Mouse (Mus musculus): ENCODE data around the gene Asl. TPM values are rescaled to one million over a fixed set of nuclear protein-coding genes. Genes with fewer than 3 reads are reported as not detected.

The Asl gene
- total and polyA plus RNA-seq, 2 experiments from 2014 or later = 31.4 to 43.2 TPM

DNA sequence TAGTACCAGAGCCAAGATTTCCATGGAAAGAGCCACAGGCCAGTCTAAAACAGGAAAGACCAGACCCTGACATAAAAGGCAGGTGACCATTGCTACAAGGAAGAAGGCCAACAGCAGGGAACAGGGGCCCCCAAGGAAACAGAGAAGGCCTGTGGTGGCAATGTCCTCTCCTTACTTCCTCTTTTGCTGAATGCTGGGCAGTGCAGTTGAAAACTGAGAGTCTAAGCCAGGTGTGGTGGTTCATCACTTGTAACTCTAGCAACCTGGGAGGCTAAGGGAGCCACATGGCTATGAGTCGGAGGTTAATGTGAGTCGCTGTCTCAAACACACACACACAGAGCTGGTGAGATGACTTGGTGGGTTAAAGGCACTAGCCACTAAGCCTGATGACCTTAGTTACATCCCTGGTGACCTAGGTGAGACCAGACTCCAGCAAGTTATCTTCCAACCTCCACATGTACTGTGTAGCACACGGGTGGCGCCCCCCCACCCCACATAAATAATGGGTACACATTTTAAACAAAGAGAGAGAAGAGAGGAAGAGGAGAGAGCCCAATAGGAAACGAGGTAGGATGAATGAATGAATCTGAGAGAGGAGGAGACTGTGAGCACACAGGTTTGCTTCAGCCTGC lies 27.6 kb downstream of the Asl start:
- Histone ChIP-seq H3K9me3 (ENCODE audit: low read length) (no peaks in the 10 kb centered on the region), H3K9ac (replicated peaks; ENCODE audit: low read length) (no peak overlapping the region), H3K4me2 (ENCODE audit: low read depth, low read length) (peak overlapping the region; percentile 84), H3K27ac (no peak overlapping the region), H3K36me3 (ENCODE audit: insufficient read depth, low read length) (no peaks in the 10 kb centered on the region), H3K27me3 (ENCODE audit: insufficient read depth, low read length) (no peaks in the 10 kb centered on the region), H3K4me3 (ENCODE audit: low read length) (peak overlapping the region; percentile 62), H3K4me1 (ENCODE audit: insufficient read depth, low read length) (no peaks in the 10 kb centered on the region)
- no peak for ATAC-seq
- no peak for DNase-seq (ENCODE audit: low spot score)
- WGBS = 77% methylated on average over 5 of the region's 5 CpGs
- TF ChIP-seq CTCF (IDR thresholded peaks at IDR 0.05; ENCODE audit: low read depth) = no peak

DNA sequence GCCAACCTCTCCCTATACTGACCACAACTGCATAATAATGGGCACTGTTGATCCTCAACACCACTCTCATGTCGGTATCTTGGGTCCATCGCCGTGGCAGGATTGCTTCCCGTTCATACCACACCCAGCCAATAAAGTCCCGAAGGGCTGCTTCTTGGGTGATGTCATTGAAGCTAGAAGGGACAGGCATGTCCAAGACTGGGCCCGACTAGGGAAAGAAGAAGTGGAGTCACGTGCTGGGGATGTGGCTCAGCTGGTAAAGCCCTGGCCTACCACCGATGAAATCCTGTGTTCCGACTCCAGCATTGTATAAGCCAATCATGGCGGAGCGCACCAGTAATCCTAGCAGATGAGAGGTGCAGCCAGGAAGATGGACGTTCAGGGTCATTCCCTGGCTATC lies 28.3 kb downstream of the Asl start:
- H3K9me3 ChIP-seq (ENCODE audit: low read length) = no peaks in the 10 kb centered on the region
- H3K27me3 ChIP-seq (ENCODE audit: insufficient read depth, low read length) = no peaks in the 10 kb centered on the region
- H3K4me1 ChIP-seq (ENCODE audit: insufficient read depth, low read length) = no peaks in the 10 kb centered on the region
- no peak overlapping the region for H3K9ac ChIP-seq (replicated peaks; ENCODE audit: low read length)
- no peak overlapping the region for H3K4me3 ChIP-seq (ENCODE audit: low read length)
- WGBS = 91% methylated on average over 12 of the region's 12 CpGs
- TF ChIP-seq CTCF (IDR thresholded peaks at IDR 0.05; ENCODE audit: low read depth) = no peak
- H3K4me2 ChIP-seq (ENCODE audit: low read depth, low read length) = no peak overlapping the region
- H3K27ac ChIP-seq = no peak overlapping the region
- DNase-seq (ENCODE audit: low spot score) = no peak
- no peak for ATAC-seq
- no peaks in the 10 kb centered on the region for H3K36me3 ChIP-seq (ENCODE audit: insufficient read depth, low read length)

DNA sequence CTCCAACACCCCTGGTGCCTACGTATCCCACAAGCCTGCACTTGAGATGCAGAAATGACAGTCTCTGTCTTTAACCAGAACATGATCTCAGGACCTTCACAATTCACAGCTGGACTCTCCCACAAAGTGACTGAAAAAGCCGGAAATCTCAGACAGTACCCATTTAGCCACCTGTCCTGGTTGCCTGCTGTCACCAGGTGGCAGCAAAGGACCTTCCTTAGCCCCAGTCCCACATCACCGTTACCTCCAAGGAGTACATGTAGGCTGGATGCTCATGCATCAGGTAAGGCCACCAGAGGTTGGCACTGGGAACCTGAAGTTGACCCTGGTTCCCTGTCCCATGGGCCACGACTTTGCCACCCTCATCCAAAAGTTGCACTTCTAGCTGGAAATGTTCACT lies 29.9 kb downstream of the Asl start:
- DNase-seq (ENCODE audit: low spot score) (peak; percentile 76), ATAC-seq (no peak)
- no peaks in the 10 kb centered on the region for H3K9me3 ChIP-seq (ENCODE audit: low read length)
- H3K27me3 ChIP-seq (ENCODE audit: insufficient read depth, low read length) = no peaks in the 10 kb centered on the region
- H3K4me2 ChIP-seq (ENCODE audit: low read depth, low read length) = no peak overlapping the region
- no peak overlapping the region for H3K9ac ChIP-seq (replicated peaks; ENCODE audit: low read length)
- H3K4me3 ChIP-seq (ENCODE audit: low read length) = no peak overlapping the region
- H3K4me1 ChIP-seq (ENCODE audit: insufficient read depth, low read length) = no peaks in the 10 kb centered on the region
- H3K36me3 ChIP-seq (ENCODE audit: insufficient read depth, low read length) = no peaks in the 10 kb centered on the region
- TF ChIP-seq CTCF (IDR thresholded peaks at IDR 0.05; ENCODE audit: low read depth) = peak; percentile 90
- 32% methylated on average over 4 of the region's 4 CpGs for WGBS
- no peak overlapping the region for H3K27ac ChIP-seq

DNA sequence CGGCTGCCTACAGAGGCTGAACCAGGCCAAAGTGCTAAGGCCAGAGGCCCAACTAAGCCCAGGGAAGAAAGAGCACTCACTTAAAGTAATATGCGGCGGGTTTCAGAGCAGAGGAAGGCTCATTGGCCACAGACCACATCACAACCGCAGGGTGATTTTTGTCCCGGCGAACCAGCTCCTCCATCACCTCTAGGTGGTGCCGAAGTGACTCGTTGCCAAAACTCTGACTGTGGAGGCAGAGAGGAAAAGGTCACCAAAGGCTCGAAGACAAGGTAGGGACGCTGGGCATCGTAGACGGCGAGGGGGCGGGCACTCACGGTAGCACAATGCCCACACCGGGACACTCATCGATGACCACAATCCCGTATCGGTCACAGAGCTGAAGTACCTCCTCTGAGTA lies 31.3 kb downstream of the Asl start:
- ATAC-seq = no peak
- Histone ChIP-seq H3K9ac (replicated peaks; ENCODE audit: low read length) (no peak overlapping the region), H3K9me3 (ENCODE audit: low read length) (no peaks in the 10 kb centered on the region), H3K27ac (no peak overlapping the region), H3K4me1 (ENCODE audit: insufficient read depth, low read length) (no peaks in the 10 kb centered on the region), H3K36me3 (ENCODE audit: insufficient read depth, low read length) (no peaks in the 10 kb centered on the region), H3K4me3 (ENCODE audit: low read length) (no peak overlapping the region), H3K27me3 (ENCODE audit: insufficient read depth, low read length) (no peaks in the 10 kb centered on the region), H3K4me2 (ENCODE audit: low read depth, low read length) (no peak overlapping the region)
- WGBS = 72% methylated on average over 19 of the region's 19 CpGs
- no peak for DNase-seq (ENCODE audit: low spot score)
- TF ChIP-seq CTCF (IDR thresholded peaks at IDR 0.05; ENCODE audit: low read depth) = peak; percentile 25; the same call in 1 of the 2 replicates

DNA sequence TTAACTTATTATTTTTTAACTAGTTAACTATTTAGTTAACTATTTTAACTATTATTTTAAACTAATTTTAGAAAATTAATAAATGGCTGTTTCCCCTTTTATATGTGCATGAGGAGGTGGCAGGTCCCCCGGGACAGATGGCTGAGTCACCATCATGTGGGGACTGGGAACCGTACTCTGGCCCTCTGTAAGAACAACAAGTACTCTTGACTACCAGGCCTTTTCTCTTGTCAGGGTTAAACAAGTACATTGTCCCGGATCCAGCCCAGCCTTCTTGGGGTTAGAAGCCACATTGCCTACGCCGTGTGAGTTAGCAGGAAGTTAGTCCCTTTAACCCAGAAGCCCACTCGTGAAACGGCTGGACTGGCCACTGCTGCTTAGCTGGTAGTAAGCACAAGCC lies 34.1 kb downstream of the Asl start:
- no peak overlapping the region for H3K4me3 ChIP-seq (ENCODE audit: low read length)
- ATAC-seq = no peak
- H3K27me3 ChIP-seq (ENCODE audit: insufficient read depth, low read length) = no peaks in the 10 kb centered on the region
- 89% methylated on average over 7 of the region's 7 CpGs for WGBS
- no peak for DNase-seq (ENCODE audit: low spot score)
- no peak for TF ChIP-seq CTCF (IDR thresholded peaks at IDR 0.05; ENCODE audit: low read depth)
- no peaks in the 10 kb centered on the region for H3K4me1 ChIP-seq (ENCODE audit: insufficient read depth, low read length)
- H3K9me3 ChIP-seq (ENCODE audit: low read length) = no peaks in the 10 kb centered on the region
- no peak overlapping the region for H3K9ac ChIP-seq (replicated peaks; ENCODE audit: low read length)
- no peak overlapping the region for H3K4me2 ChIP-seq (ENCODE audit: low read depth, low read length)
- H3K36me3 ChIP-seq (ENCODE audit: insufficient read depth, low read length) = no peaks in the 10 kb centered on the region
- H3K27ac ChIP-seq = no peak overlapping the region

DNA sequence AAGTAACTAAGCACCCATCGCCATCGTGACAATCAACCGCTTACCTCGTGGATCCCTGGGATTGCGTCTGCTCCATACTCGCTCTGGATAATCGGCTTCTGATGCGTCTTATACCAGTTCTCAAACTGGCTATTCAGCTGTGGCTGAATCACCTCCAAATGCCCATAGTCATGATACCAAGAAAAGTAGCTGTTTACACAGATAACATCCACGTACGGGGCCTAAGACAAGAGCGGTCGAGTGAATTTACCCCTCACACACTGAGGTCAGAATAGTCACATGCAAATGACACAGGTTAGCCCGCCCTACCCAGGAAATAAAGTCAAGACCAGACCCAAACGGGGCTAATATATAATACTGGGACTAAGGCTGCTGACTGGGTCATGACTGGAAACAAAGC lies 35.7 kb downstream of the Asl start:
- no peaks in the 10 kb centered on the region for H3K9me3 ChIP-seq (ENCODE audit: low read length)
- H3K4me1 ChIP-seq (ENCODE audit: insufficient read depth, low read length) = no peaks in the 10 kb centered on the region
- H3K27me3 ChIP-seq (ENCODE audit: insufficient read depth, low read length) = no peaks in the 10 kb centered on the region
- ATAC-seq (no peak), DNase-seq (ENCODE audit: low spot score) (no peak)
- H3K36me3 ChIP-seq (ENCODE audit: insufficient read depth, low read length) = no peaks in the 10 kb centered on the region
- H3K27ac ChIP-seq = no peak overlapping the region
- no peak for TF ChIP-seq CTCF (IDR thresholded peaks at IDR 0.05; ENCODE audit: low read depth)
- 95% methylated on average over 14 of the region's 14 CpGs for WGBS
- no peak overlapping the region for H3K9ac ChIP-seq (replicated peaks; ENCODE audit: low read length)
- H3K4me3 ChIP-seq (ENCODE audit: low read length) = no peak overlapping the region
- H3K4me2 ChIP-seq (ENCODE audit: low read depth, low read length) = no peak overlapping the region

DNA sequence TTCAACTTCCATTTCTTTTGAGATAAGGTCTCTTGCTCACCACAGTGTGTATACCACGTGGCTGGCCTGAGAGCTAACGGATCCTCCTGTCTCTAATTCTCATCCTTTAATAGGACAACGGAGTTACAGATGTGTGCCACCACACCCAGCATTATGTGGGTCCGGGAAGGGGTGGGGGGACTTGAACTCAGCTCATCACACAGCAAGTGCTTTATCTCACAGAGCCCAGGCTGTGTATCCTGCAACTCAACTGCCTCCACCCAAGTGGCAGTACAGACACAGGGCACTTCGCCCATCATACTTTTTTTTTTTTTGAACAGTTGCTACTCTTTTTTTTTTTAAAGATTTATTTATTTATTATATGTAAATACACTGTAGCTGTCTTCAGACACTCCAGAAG lies 37.1 kb downstream of the Asl start:
- H3K27ac ChIP-seq = no peak overlapping the region
- H3K27me3 ChIP-seq (ENCODE audit: insufficient read depth, low read length) = no peaks in the 10 kb centered on the region
- no peaks in the 10 kb centered on the region for H3K4me1 ChIP-seq (ENCODE audit: insufficient read depth, low read length)
- DNase-seq (ENCODE audit: low spot score) (no peak), ATAC-seq (no peak)
- no peak overlapping the region for H3K4me3 ChIP-seq (ENCODE audit: low read length)
- no peak overlapping the region for H3K9ac ChIP-seq (replicated peaks; ENCODE audit: low read length)
- no peaks in the 10 kb centered on the region for H3K36me3 ChIP-seq (ENCODE audit: insufficient read depth, low read length)
- H3K4me2 ChIP-seq (ENCODE audit: low read depth, low read length) = no peak overlapping the region
- no peaks in the 10 kb centered on the region for H3K9me3 ChIP-seq (ENCODE audit: low read length)
- TF ChIP-seq CTCF (IDR thresholded peaks at IDR 0.05; ENCODE audit: low read depth) = no peak
- WGBS = 94% methylated on average over 5 of the region's 5 CpGs
